Mouse (Mus musculus): ENCODE measurements around the gene Dusp28.

The Dusp28 gene

DNA sequence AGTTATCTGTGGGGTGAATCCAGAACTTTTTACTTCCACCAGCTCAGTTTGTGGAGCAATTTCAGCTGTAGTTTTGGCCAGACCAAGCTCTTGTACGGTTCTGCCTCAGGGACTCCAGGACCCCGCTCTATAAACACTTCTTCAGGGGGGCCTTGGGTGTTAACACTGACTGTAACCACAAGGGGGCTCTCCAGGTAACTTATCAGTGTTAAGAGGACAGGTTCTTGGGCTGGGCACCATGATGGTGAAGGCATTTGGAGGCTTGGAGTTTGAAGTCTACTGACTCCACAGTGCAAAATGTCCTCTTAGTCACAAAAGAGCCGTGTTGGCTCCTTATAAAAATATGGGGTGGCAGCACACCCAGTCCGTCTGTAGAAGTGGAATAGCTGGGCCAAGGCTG, 2.3 kb downstream of the Dusp28 start:
- peak; percentile 69 for DNase-seq

DNA sequence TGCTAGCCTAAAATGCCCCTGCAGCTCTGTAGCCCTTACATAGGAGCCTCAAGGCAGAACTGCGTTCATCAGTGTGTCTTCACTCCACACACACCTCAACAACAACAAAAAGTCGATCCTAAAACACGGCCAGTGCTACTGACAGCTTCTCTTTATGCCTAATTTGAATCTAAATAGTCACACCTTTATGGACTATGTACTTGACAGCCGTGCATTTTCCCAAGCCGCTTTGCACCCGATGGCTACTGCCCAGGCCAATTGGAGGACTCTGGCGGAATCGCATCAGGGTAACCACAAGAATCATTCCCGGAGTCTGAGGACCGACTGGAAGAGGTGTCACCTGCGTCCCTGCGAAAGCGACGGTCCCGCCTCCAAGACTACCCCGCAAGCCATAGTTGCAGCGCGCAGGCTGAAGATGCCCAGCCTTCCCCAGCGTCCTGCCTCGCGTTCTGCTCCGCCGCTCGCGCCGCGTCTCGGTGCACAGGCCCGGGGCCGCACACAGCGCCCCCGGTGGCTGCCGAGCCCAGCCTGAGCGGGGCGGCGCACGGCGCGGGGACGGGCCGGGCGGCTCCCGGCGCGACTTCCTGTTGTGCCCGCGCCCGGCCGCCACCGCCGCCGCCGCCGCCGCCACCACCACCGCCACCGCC, 3.6 kb downstream of the Dusp28 start, which contains the start of gene Rnpepl1:
Gene Rnpepl1 (plus strand): TSS at position 545 of the 647 bp plus-strand sequence.
- DNase-seq = peak; percentile 91

- peak; percentile 72 for DNase-seq
Measured at GRCm38 (mm10) chr1:92910925-92911720, 4.3 kb downstream of the Dusp28 start.

DNA sequence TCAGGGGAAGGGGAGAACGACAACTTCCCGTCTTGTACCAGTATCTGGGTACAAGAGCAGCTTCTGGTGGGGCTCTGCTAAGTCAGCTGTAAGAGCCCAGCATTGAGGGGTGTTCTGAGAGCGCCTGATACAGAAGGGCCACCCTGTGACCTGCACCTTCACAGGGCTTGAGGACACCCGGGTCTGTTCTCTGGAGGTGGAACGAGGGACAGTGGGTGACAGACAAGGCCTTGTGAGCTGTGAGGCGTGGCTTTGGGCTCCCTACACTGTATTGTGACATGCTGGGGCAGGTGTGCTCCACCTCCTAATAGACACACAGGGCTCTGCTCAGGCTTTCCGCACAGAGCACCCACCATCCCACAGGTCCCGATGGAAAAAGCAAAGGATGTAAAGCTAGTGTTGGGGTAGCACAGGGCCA, 4.9 kb downstream of the Dusp28 start:
- DNase-seq = no peak

- DNase-seq = peak; percentile 29
Measured at GRCm38 (mm10) chr1:92912286-92912685, 5.5 kb downstream of the Dusp28 start.

- no peak for DNase-seq
Measured at GRCm38 (mm10) chr1:92914239-92914638, 7.5 kb downstream of the Dusp28 start.

GRCm38 (mm10) chr1:92914993-92915392, 8.2 kb downstream of the Dusp28 start:
- DNase-seq = no peak

- no peak for DNase-seq
Measured at GRCm38 (mm10) chr1:92916725-92917124, 9.9 kb downstream of the Dusp28 start.

DNA sequence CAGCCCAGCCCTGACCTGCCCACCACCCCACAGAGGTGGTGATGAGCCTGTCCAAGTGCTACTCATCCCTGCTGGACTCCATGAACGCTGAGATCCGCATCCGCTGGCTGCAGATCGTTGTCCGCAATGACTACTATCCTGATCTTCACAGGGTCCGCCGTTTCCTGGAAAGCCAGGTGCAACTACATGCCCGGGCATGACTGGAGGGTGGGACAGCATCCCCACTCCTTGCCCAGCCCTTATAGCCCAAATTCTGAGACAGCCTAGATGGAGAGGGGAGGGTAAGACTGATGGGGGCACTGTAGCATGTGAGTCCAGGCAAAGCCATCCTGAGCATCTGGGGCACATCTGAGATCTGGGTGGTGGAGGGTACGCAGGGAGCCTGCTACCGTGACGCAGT, 12.4 kb downstream of the Dusp28 start:
- DNase-seq = no peak

DNA sequence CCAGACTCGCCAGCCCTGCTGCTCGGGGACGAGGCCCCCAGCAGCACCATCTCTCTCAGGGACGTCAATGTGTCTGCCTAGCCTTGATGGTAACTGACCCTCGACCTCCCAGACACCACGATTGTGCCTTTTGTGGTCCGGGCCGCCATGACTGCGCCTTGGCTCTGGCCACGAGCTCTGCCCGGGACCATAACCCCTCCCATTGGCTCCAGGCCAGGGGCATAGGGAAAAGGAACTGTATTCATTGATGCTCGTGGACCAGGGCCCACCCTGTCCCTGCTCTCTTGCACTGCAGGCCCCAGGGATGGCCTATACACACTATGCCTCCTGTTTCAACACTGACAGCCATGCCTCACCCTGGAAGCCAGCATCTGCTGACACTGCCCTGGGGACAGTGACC, 13.0 kb downstream of the Dusp28 start:
- no peak for DNase-seq

- DNase-seq = no peak
Measured at GRCm38 (mm10) chr1:92920474-92921200, 13.9 kb downstream of the Dusp28 start.

GRCm38 (mm10) chr1:92921496-92921895, 14.7 kb downstream of the Dusp28 start:
- DNase-seq = no peak

DNA sequence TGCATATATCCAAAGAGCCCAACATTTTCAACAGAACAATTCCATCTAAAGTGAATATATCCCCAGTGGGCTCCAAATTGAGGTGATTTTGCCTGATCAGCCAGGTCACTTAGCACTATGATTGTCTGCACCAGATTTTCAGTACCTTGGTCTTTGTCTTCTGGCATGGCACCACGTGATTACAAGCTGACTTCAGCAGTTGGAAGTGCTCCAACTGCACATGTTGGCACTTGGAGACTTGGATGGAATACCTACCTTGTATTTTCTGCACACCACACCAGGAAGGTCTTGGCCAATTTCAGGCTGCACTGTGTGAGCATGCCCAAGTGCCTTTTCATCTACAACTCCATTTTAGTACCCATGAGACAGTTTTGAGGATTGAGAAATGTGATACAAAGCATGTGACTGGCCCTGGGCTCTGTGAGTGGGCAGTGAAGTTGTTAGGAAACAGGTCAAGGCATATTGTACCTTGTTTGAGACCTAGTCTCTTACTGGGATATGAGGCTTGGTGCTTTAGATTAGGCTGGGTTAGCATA, 23.5 kb downstream of the Dusp28 start:
- no peak for DNase-seq

- no peak for DNase-seq
Measured at GRCm38 (mm10) chr1:92933611-92934010, 26.8 kb downstream of the Dusp28 start.

DNA sequence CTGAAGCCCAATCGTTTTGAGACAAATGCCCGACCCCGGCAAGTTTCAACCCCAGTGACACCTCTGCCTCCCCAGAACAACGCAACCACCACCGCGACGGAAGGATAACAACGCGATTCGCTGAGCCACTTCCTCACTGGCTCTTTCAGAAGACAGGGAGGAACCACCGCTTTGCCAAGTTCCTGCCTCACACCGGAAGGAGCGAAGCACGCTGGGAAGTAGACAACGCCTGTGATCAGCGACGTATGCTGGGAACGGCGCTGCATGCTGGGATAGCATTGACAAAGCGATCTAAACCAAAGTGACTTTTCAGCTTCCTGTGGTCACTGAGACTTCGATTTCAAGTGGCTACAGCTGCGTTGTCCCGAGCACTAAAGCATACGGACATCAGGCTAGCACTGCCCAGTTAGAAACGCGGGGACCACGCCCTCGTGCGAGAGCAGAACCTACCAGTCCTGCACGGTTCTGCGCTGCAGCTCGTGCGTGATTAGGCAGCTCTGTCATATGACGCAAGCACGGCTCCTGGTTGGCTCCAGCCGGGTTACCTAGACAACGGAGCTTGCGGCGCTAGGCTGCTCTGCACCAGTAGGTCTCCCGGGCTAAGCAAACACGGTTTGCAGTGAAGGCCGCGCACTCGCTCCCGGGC, 27.5 kb downstream of the Dusp28 start, which contains the start of gene Capn10:
Gene Capn10 (plus strand): TSS at position 195 of the 646 bp plus-strand sequence.
- DNase-seq = peak; percentile 98

GRCm38 (mm10) chr1:92935054-92935962, 28.5 kb downstream of the Dusp28 start:
- no peak for DNase-seq

- no peak for DNase-seq
Measured at GRCm38 (mm10) chr1:92935977-92936376, 29.2 kb downstream of the Dusp28 start.

- no peak for DNase-seq
Measured at GRCm38 (mm10) chr1:92936467-92936866, 29.7 kb downstream of the Dusp28 start.

- DNase-seq = no peak
Measured at GRCm38 (mm10) chr1:92937797-92938196, 31.0 kb downstream of the Dusp28 start.

DNA sequence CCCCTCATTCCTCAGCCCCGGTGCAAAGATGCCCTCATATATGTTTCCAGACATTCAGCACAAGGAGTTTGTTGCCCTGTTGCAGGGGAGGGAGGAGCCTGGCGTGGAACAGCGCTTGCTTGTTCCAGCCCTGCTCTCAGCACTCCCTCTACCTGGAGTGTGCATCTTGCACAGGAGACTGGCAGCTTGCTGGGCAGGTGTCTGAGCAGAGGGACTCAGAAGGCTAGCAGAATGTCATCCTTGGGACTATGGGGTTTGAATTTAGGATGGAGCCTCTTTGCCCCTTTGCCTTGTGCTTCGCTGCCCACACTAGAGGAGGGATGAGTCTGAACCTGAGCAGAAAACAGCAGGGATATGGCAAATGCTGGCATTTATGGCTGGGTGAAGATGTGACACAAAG, 33.0 kb downstream of the Dusp28 start:
- DNase-seq = no peak

DNA sequence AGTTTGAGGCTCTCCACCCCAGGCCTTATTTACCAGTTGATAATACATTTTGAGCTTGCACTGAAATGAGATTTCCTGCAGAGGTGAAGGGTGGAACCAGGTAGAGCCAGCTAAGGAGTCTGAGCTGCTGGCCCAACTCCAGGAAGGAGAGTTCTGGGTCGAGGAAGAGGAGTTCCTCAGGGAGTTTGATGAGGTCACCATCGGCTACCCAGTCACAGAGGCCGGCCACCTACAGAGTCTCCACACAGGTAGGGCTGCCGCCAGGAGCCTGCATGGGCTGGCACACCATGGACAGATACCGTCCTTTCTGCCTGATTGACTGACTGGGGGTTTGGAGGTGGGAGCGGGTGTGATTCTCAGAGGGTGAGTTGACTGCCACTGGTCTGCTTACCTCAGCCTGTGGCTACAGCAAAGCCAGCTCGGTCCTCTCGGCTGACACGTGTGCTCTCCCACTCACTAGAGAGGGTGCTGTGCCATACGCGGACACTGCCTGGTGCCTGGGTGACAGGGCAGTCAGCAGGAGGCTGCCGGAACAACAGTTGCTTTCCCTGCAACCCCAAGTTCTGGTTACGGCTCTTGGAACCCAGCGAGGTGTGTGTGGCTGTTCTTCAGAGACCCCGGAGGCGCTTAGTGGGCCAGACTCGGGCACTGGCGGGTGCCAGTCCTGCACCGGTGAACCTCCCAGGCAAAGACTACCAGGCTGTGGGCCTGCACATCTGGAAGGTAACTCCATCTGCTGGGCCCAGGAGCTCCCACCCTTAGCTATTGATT, 36.6 kb downstream of the Dusp28 start:
- DNase-seq = no peak
